Mouse (Mus musculus) erythroblast, adult 5-6 weeks (primary cell): Measurements from ENCODE around the gene Tmem9. TPM values are rescaled to one million over a fixed set of nuclear protein-coding genes. Genes with fewer than 3 reads are reported as not detected.

Experiments
- ATAC-seq: replicated peaks from 2 replicates; pipeline ENCODE4 v1.8.0; 2016; ENCODE audit warnings: moderate number of reproducible peaks, mild to moderate bottlenecking, moderate TSS enrichment, inconsistent platforms; ENCODE audit not compliant: poor library complexity, low FRiP score, severe bottlenecking
- total RNA-seq, 2 experiments: library from RNA; stranded (forward) in 1 of 2; stranded (reverse) in 1 of 2; fragments of 150-400 nt in 1 of 2; fragments of 200-764, 138-1000 nt in 1 of 2; gene quantifications; 2 replicates each; pipeline versions ENCODE4 v1.2.3 to v1.2.4; 2015 to 2017; ENCODE audit warnings: low replicate concordance in 2 of 2

The Tmem9 gene
- total RNA-seq, 2 experiments from 2014 or later: 17.9 to 22.3 TPM

DNA sequence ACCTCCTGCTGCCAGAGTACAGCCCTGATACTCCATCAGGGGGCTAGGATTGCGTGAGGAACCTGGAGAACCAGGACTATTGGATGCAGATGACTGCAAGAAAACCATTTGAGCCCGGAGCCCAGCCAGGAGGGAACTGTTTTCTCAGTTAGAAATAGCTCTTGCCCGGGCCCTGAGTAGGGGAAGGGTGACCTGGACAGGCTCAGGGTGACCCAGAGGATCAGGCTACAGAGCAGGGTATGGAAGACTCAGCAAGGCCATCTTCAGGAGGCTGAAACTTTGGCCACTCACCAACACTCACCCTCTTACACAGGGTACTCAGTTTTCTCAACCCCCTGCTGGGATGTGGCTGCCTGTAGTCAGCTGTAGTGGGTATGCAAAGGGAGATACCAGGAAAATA, 59.6 kb downstream of the Tmem9 start:
- ATAC-seq: no peak

DNA sequence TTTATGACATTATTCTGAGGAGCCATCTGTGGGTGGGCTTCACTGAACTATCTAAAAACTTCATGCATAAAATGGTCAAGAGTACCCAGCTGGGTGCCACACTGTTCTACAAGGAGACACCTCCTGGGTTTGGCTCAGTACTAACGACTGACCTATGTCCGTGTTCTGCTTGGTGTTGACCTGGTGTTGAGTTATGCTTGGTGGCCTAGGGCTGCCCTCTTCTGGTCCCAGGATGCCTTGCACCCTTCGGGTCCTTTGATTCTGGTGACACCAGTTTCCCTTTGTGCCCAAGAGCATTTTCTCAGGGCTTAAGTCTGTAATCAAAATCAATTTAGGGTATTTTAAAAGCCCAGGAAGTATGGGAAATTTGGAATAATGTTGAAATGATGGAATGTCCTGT, 68.1 kb downstream of the Tmem9 start:
- peak; percentile 65 for ATAC-seq

DNA sequence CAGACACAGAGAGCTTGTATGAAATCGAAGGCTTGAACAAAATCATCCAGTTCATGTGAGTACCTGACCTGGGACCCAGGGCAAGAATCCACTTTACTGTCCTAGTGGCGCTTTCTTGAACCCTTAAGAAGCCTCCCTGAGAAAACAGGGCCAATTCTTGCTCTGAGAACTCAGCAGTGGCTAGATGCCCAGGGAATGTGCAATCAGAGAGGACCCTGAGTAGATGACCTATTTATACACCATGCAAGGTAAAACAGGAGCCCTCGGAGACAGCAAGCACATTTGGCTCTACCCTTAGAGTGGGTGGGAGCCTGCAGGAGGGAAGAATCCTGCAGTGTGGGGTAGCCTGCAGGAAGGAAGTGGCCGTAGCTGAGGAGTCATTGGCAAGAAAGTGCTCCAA, 69.7 kb downstream of the Tmem9 start:
- no peak for ATAC-seq

DNA sequence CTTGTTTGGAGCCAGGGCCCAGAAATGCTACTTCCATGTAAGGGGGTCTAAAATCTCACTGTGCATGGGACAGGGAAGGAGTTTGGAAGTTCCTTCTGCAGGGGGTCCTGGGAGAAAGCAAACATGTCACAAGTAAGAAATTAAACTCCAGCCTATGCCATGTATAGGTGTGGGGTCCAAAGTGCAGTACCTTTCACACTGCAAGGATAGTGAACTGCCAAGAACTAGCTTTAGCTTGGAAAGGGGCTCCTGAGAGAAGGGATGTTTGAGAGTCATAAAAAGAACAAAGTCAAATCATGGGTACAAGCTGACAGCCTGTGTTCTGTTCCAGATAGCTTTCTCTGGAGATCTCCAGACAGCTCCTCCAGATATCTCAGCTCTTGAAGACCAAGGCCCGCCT, 73.2 kb downstream of the Tmem9 start:
- ATAC-seq: no peak

Other genes with a start within 250 kb of the Tmem9 start
- gene Phlda3, start 242.0 kb upstream of the Tmem9 start, total RNA-seq (2015; ENCODE audit: low replicate concordance): not detected in 2 replicates
- gene Phlda3, start 242.0 kb upstream of the Tmem9 start, total RNA-seq (2017; ENCODE audit: low replicate concordance): not detected in 2 replicates
- not detected in 2 replicates for gene Tnni1, start 228.7 kb upstream of the Tmem9 start, total RNA-seq (2015; ENCODE audit: low replicate concordance)
- gene Tnni1, start 228.7 kb upstream of the Tmem9 start, total RNA-seq (2017; ENCODE audit: low replicate concordance): not detected in 2 replicates
- not detected in 2 replicates for gene Lad1, start 189.6 kb upstream of the Tmem9 start, total RNA-seq (2015; ENCODE audit: low replicate concordance)
- not detected in 2 replicates for gene Lad1, start 189.6 kb upstream of the Tmem9 start, total RNA-seq (2017; ENCODE audit: low replicate concordance)
- not detected in 2 replicates for gene Tnnt2, start 171.8 kb upstream of the Tmem9 start, total RNA-seq (2015; ENCODE audit: low replicate concordance)
- gene Tnnt2, start 171.8 kb upstream of the Tmem9 start, total RNA-seq (2017; ENCODE audit: low replicate concordance): not detected in 2 replicates
- gene Pkp1, start 88.9 kb upstream of the Tmem9 start, total RNA-seq (2015; ENCODE audit: low replicate concordance): not detected in 2 replicates
- not detected in 2 replicates for gene Pkp1, start 88.9 kb upstream of the Tmem9 start, total RNA-seq (2017; ENCODE audit: low replicate concordance)
- not detected in 2 replicates for gene Igfn1, start 1.8 kb upstream of the Tmem9 start, total RNA-seq (2015; ENCODE audit: low replicate concordance)
- gene Igfn1, start 1.8 kb upstream of the Tmem9 start, total RNA-seq (2017; ENCODE audit: low replicate concordance): not detected in 2 replicates
- not detected in 2 replicates for gene Ascl5, start 42.7 kb downstream of the Tmem9 start, total RNA-seq (2015; ENCODE audit: low replicate concordance)
- gene Ascl5, start 42.7 kb downstream of the Tmem9 start, total RNA-seq (2017; ENCODE audit: low replicate concordance): not detected in 2 replicates
- gene Cacna1s, start 44.6 kb downstream of the Tmem9 start, total RNA-seq (2015; ENCODE audit: low replicate concordance): not detected in 2 replicates
- gene Cacna1s, start 44.6 kb downstream of the Tmem9 start, total RNA-seq (2017; ENCODE audit: low replicate concordance): not detected in 2 replicates
- 7.7 and 12.9 TPM in 2 replicates for gene Kif21b, start 123.2 kb downstream of the Tmem9 start, total RNA-seq (2015; ENCODE audit: low replicate concordance)
- gene Kif21b, start 123.2 kb downstream of the Tmem9 start, total RNA-seq (2017; ENCODE audit: low replicate concordance): 5.4 and 8.5 TPM in 2 replicates
- gene Mroh3, start 204.7 kb downstream of the Tmem9 start, total RNA-seq (2015; ENCODE audit: low replicate concordance): not detected in 2 replicates
- 0.42 TPM in 1 of 2 replicates, not detected in the other for gene Mroh3, start 204.7 kb downstream of the Tmem9 start, total RNA-seq (2017; ENCODE audit: low replicate concordance)
- not detected in 2 replicates for gene Inava, start 226.1 kb downstream of the Tmem9 start, total RNA-seq (2015; ENCODE audit: low replicate concordance)
- gene Inava, start 226.1 kb downstream of the Tmem9 start, total RNA-seq (2017; ENCODE audit: low replicate concordance): not detected in 2 replicates